Mouse (Mus musculus): Measurements from ENCODE around the gene Tbc1d22a.

Tbc1d22a gene

DNA sequence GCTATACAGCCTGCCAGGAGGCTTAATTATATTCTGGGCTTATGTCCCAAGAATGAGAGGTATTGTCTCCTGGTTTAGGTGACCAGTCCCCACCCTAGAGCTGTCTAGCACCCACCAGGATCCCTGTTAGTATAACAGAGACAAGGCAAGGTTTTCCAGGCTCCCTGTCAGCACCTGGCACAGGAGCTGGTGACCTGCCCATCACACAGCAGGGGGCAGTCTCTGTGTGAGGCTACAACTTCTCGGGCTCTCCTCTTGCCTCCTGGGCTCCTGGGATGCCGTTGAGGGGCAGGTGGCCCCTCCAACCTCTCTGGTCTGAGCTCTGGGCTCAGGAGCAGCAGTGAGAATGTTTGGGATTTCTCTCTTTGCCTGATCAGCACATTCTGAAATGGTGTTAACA, 171.2 kb downstream of the Tbc1d22a start:
- DNase-seq (ENCODE audit: low spot score in 2 of 2), result no peak

DNA sequence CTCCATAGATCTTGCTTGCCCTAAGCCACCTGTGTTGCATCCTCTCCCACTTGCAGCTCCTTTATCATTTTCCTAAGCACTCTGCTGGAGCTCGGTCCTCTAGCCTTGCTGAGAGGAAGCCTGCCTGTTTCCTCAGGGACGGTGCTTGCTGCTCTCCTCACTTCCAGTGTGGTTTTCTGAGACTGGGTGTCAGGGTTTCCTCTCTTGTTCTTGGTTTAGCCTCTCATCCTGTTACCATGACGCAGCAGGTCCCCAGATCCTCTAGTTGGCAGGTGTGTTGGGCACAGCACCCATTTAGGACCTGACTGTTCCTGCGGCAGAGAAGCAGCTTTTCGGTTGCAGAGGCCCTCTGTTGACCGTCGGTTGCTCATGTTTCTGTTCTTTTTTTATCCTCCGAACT, 172.1 kb downstream of the Tbc1d22a start:
- DNase-seq (ENCODE audit: low spot score in 2 of 2), result no peak

DNA sequence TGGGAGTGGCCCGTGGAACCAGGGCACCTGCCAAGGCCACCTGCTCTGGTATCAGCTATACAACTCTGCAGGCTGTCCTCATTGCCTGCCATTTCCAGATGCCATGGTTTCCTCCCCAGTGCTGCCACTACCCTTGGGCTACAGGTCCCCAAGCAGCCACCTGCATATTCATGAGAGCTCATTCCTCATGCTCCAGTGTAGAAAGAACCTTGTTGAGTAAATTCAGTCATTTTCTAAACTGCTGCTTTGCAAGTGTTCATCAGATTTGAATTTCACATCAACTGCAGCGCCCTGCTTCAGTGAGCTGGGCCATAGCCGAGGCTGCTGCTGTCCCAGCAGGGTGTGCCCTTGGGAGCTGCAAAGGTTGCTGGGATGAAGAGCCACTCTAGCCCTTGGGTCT, 174.3 kb downstream of the Tbc1d22a start:
- DNase-seq (ENCODE audit: low spot score in 2 of 2), result no peak

DNA sequence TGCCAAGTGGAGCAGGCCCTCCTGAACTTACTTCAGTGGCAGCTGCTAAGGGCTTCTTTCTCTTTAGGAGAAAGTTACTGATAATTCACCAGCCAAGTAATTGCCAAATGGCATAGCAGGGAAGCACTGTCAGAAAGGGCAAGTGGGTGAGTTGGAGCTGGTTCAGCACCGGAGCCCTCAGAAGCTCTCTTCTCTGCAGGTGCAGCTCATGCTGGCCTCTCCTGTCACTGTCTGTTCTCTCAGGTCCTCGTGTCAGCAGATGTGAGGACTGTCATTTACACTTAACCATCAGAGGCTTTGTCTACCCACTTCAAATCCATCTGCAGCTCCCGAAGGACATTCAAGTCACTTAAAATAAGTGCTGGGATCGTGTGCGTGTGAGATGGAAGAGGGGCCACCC, 190.6 kb downstream of the Tbc1d22a start:
- no peak for DNase-seq (ENCODE audit: low spot score in 2 of 2)

DNA sequence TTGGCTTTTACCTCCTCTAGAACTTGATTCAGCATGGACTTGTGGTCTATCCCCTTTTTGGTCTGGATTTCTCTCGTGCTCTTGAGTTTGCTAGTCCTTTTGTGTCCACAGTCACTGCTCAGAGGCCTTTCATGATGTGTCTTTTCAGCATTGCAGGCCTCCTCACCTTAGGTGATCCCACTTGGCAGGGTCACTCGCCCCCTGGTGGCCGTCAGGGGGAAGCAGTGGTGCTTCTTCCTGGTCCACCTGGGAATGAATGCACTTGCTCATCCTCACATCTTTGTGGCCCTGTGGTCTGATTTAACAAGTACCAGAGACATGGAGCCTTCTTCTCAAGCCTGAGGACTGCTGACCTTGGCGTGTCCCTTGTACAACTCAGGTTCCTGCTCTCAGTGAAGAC, 191.3 kb downstream of the Tbc1d22a start:
- peak in 1 of 2 experiments; percentile 14 for DNase-seq (ENCODE audit: low spot score in 2 of 2)

DNA sequence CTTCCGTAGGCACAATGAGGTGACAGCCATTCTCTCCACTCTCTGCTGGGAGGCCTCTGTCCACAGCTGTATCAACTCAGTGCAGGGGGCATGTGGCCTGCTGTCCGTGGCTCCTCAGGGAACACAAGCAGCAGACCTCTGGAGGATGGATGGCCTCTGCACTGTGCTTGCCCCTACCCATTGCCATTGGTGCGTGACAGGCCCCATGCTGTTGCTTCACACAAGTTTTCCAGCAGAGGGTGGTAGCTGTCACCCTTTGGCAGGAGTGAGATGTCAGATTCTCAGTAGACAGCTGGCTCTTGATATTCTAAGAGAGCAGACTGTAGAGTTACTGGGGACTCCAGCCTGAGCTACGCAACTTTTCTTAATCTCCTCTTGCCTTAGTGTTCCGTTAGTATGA, 195.1 kb downstream of the Tbc1d22a start:
- no peak for DNase-seq (ENCODE audit: low spot score in 2 of 2)

DNA sequence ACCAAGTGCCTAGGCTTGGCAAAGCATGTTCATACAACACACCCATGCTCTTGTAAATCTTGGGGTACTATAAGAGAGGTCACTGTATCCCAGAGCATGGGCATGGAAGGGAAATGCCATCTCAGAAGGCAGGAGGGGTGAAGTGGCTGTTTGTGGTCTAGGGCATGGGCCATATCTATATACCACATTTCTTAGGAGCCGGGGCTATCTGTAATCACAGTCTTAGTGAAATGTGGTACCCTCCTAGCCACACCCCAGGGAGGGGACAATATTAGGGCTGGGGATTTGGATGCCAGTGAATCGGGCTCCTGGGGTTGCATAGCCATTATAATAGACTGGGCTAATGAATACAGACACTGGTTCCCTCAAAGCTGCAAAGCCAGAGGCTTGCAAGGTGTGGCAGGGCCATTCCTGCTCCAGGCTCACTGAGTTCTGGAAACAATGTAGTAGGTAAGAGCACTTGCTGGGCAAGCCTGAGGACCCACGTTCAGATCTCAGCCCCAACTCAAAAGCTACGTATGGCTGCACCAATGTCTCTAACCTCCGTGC, 197.3 kb downstream of the Tbc1d22a start:
- no peak for DNase-seq (ENCODE audit: low spot score in 2 of 2)

DNA sequence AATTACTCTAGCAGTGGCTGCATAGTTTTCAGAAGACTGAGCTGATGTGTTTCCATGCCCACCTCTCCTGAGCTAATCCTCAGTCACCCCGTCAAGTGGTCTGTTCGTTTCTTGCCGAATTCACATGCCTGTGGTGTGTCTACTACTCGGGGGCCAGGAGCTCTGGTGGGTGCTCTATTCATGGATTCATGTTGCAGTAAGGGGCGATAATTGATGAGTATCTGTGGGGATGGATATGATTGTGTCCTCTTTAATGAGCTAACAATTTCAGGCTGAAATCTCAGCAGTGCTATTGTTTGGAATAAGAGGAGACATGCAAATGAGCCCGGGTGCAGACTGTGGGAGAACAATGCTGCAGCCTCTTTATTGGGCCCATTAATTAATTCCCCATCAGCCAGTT, 201.7 kb downstream of the Tbc1d22a start:
- no peak for DNase-seq (ENCODE audit: low spot score in 2 of 2)

DNA sequence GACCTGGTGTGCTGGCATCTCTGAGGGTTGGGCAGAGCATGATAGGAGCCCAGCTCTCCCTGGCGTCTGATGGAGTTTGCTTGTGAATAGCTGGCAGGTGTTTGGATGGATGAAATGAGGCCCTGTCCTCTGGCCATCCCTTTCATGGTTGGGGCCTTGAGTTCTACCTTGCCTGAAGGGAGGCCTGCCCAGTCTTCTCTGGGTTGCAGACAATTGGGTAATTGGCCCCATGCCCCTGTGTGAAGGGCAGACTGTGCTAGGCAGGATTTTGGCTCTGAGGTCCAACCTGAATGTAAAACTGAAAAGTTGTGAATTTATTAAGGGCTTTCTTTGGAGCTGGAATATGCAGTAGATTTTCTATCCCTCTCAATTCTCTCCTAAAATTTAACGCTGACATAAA, 204.2 kb downstream of the Tbc1d22a start:
- DNase-seq (ENCODE audit: low spot score in 2 of 2), result no peak

DNA sequence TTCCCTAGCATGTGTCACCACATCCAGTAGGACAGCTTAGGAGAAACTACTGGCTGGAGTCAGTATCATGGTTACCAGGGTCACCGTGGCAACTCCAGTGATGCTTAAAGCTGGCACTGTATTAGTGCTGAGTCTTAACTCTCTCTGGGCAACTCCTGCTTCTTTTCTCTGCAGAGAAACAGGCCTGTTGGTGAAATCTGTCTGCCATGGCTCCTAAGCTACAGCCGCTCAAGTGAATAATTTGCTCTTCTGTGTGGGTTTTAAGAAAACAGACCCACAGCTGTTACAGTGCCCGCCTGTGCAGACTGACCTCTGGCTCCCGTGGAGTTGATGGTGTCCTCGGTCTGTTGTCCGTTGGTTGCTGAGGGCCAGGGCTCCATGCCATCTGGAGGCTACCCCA, 205.4 kb downstream of the Tbc1d22a start:
- DNase-seq (ENCODE audit: low spot score in 2 of 2), result no peak

DNA sequence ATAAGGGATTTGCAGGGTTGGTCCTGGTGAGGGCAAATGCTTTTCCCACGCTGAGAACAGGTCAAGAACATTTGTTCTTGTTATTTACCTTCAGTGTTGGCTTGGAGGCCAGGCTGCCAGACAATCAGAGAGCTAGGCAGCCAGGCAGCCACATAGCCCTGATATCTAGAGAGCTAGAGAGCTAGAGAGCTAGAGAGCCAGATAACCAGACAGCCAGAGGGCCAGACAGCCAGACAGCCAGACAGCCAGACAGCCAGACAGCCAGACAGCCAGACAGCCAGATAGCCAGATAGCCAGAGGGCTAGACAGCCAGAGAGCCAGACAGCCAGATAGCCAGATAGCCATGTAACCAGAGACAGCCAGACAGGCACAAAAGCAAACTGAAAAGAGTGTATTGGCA, 208.6 kb downstream of the Tbc1d22a start:
- no peak for DNase-seq (ENCODE audit: low spot score in 2 of 2)

DNA sequence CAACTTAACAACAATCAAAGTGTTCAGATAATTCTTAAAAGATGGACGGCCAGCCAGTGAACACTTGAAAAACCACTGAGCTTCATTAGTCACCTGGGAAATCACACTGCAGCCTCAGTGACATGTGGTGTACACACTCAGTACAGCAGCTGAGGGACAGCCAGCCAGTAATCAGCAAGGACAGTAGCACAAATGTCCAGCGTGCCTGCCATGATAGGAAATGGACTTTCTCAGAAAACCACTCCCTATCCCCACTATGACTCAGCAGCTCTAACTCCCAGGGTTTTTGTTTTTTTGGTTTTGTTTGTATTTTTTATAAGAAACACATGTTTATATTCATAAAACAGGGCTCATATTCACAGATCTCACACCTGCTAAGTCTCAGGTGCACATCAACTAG, 209.6 kb downstream of the Tbc1d22a start:
- no peak for DNase-seq (ENCODE audit: low spot score in 2 of 2)

DNA sequence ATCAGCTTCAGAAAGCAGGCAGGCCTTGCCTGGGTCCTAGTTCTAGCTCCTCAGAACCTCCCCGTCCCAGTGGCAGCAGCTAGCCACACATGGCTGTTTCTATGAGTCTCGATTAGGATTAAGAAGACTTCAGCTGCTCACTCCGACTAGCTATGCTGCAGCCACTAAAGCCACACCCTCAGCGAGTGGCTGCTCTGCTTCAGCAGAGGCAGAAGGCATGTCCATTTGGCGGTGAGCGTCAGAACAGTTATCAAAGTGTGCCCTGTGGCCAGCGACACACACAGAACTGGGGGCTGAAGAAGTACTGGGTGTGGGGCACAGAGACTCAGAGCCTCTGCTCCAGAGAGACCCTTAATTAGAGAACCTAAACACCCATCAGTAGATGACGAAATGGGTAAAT, 210.7 kb downstream of the Tbc1d22a start:
- DNase-seq (ENCODE audit: low spot score in 2 of 2), result no peak

DNA sequence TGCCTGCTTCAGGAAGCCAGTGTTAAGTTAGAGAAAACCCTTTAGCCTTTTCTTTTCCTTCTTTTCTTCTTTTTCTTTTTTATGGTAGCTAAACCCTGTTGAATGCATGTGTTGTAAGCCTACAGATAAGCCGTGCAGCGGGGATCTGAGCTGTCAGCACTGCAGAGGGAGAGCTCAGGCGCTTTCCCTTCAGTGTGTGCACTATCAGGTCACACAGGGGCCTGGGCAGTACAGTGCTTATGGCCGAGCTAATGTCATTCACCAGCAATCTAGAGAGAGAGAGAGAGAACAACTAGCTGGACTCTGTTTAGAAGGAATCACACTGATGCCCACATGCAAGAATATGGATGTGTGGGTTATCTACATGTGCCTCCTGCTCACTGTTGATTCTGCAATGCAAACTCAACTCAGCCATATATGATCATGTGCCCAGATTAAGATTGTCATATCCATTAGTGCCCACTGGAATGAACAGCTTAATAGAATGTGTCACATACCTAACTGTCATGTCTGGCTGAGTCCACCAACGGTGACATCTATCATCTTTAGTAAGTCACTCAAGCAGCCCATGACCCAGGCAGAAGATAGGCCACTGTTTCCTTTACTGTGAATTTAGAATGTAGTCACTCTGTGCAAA, 212.2 kb downstream of the Tbc1d22a start:
- no peak for DNase-seq (ENCODE audit: low spot score in 2 of 2)

DNA sequence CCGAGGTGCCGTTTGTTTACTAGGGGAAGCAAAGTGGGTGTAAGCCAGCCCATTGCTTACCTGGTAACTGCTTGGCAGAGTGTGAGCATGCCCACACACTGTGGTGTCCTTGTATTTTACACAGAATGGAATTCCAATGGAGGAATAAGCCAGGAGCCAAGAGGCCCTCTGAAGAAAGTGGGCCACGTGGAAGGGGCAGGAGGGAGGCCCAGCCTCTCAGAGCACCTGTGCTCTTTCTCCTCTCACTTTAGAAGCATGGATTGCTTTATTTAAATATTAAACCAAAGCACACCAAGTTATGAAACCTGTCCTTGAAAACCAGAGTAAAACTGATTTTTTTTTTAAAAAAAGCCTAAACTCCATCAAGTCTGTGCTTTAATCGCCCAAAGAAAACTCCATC, 213.2 kb downstream of the Tbc1d22a start:
- DNase-seq (ENCODE audit: low spot score in 2 of 2), result no peak

DNA sequence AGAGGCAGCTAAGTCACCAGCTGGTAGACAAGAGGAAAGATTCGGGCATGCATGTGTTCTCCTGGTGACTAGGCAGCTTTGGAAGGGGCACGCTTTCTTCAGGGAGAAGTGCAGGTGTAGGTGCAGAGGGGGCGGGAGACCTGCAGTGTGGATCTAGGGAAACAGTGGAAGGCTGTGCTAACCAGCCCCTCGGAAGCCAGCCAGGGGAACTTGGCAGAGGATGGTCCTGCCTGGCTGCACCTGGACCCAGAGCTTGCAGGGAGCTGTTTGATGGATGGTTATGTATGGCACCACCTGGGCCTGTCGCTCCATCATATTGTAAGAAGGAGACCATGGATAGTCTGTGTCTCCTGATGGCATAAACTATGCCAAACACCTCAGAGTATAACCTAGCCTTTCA, 214.2 kb downstream of the Tbc1d22a start:
- no peak for DNase-seq (ENCODE audit: low spot score in 2 of 2)

DNA sequence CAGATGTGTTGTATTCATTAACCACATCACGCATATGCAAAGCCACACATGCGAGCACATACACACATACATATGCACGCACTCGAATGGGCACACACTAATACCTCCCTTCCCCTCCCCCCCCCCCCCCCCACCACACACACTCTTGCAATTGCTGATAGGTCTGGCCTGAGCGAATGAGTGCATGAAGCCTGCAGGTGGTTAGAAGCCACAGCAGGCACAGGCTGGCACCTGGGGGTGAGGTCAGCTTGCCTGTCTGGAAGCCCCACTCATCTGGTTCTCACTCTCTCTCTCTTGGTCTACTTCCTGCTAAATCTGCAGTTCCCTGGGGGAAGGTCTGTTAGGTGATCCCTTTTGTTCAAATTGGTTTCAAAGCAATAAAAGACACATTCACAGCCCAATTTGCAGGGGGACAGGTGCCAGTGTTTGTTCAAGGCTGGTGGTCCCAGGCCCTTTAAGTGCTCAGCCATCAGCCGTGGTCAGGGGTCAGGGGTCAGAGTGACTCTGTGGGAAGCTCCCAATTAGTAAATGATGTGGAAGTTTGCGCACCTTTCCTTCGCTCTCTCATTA, 215.6 kb downstream of the Tbc1d22a start:
- no peak for DNase-seq (ENCODE audit: low spot score in 2 of 2)

DNA sequence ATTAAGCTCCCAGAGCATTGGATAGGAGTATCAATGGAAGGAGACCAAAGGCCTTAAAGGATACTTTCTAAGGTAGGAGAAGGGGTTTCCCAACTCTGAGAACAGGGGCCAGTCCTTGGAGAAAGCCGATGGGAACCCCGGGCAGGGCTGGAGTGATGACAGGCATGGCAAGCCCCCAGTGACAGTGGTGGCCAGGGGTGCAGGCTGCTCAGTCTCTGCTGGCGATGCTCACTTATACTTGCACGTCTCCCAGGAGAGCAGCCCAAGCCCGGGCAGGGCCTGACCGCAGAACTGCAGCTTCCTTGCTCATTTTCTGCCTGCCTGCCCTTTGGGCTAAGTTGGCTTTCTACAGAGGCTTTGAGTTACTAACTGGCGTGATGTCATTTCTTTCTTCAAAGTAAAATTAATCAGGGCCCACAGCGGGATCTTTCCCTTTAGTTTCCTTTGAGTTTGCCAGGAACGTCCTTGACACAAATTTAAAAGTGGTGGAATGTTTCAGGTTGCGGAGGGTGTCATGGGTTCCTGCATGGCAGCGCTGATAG, 217.4 kb downstream of the Tbc1d22a start:
- no peak for DNase-seq (ENCODE audit: low spot score in 2 of 2)

DNA sequence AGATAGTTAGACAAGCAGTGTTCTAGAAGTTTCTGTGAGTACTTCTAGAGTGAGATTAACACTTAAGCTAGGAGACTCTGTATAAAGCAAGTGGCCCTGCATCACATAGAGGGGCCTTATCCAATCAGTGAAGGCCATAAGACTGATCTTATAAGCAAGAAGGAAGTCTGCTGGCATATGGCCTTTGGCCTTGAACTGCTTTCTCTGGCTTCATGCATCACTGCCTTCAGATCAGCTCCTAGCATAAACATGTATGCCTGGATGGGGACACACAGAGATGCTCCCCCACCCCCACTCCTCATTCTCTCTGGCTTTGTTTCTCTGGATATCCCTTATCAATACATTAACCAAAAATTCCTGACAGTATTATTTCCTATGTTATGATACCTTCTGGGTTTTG, 218.5 kb downstream of the Tbc1d22a start:
- no peak for DNase-seq (ENCODE audit: low spot score in 2 of 2)

DNA sequence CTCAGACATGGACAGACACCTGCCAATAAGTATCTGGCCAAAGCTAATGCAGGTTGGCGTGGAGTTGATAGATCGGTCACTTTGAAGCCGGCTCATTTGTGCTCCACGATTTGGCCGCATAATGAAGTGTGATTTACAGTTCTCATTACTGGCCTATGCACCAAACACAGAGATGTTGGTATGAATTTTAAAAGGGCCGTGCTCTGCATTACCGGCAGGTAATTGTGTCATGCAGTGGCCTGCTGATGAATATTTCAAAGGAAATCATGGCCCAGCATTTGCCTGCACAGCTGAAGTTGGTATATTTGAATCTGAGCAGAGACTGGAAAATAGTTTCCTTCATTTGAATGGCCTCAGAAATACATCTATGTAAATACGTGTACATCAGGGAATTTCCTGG, 219.1 kb downstream of the Tbc1d22a start:
- DNase-seq (ENCODE audit: low spot score in 2 of 2), result no peak

DNA sequence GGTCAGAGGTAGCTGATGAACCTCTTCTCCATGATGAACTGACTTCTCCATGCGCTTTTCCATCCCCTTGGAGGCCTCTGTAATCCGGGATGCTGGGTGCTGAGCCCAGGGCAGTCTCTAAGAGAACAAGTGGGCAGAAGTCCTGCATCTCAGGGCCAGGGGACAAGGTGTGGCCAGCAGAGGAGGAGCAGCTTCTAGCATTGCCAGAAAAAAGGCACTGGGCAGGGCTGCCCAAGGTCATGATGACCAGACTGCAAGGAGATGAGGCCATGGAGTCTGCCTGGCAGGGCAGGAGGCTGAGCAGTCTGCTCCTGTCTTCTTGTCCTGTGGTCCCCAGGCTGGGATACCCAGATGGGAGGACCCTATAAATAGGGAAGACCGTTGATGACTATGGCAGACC, 220.0 kb downstream of the Tbc1d22a start:
- no peak for DNase-seq (ENCODE audit: low spot score in 2 of 2)

DNA sequence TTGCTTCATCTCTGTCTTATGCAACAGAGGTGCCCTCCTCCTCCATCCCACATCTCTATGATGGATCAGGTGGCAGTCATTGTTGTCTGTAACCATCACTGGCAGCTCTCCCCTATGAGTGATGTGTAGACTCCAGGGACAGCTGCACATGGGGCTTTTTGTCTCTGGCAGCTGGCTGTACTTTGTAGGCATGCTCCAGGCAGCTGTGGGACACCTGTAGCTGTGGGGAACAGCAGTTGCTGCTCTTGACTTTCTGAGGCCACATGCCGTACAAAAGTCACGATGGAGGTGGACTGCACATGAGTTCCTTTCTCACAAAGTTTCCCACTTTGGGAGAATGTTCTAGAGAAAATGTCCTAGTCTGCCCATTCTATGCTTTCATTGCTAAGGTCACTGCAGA, 223.1 kb downstream of the Tbc1d22a start:
- no peak for DNase-seq (ENCODE audit: low spot score in 2 of 2)

DNA sequence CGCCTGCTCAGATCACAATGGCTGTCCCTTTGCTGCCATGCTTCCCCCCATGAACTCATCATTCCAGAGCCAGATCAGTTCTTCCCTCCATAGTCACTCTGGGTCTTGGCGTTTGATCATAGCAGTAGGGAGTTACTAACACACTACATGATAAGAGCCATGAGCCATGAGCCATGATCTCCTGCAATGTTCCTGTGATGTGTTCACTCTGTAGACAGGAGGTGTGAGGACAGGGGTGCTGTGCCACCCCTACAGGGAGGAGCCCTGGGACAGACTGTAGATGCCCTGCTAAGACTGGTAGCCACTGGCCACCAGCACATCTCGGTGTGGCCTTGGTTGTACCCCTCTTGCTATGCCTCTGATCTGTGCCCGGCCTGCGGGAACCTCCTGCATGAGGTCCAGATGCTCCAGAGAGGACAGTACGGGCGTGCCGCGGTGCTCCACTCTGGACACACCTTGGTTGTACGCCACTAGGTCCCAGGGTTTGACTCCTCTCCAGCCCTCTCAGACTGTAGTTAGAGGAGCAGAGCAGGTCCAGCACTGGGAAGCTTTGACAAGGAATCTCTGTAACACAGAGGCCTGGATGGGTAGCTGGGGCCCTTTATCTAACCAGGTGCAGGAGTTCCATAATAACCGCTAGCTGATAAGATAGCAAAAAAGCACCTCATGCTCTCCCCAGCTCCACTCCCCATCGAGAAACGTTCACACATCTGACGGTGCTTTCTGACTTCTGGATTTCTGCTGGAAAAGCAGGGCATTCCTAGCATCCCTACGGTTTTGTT, 224.9 kb downstream of the Tbc1d22a start:
- no peak for DNase-seq (ENCODE audit: low spot score in 2 of 2)

Data from frontal cortex, postnatal 25 days (tissue).